Mouse (Mus musculus): ENCODE measurements at regions not wholly inside any gene's neighbourhood (a gene's known extent, or its start where the extent isn't known, plus 50 kb on each side); places are given as distances from the start of the nearest gene placed in this dataset.

GRCm38 (mm10) chr2:79081769-79082168 lies 173.5 kb upstream of the Itga4 start:
- TF ChIP-seq EP300 (IDR thresholded peaks at IDR 0.05; ENCODE audit: low read depth) (no peak), CTCF (IDR thresholded peaks at IDR 0.05; ENCODE audit: low read depth) (no peak)

Measured in liver, postnatal 0 days (tissue).